Mouse (Mus musculus) A20 (cell line): ENCODE measurements around the gene Mcu.

Experiments used
- DNase-seq: peaks from one replicate; pipeline ENCODE4 v3.0.0-alpha.2; 2011; ENCODE audit warnings: low read depth, low spot score

Mcu gene

DNA sequence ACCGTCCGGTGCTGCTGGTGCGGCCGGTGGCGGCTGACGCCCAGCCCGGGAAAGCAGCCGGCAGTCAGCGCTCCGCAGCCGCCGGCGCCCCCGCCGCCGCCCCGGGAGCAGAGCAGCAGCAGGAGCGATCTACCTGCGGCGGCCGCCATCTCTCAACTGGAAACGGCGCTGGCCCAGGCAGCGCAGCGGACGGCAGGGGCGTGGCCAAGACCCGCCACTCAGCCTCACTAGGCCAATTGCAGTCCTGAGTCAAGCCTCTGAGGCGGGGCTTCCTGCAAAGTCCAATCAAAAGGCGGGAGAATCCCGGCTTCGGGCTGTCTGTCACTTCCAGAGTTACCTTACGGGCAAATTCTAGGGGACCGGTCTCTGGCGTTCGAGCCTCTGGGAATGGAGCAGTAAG, at the start of gene Mcu:
Gene Mcu, minus strand, starts transcription at position 171 of the 400 bp plus-strand sequence.
- peak; percentile 93 for DNase-seq

DNA sequence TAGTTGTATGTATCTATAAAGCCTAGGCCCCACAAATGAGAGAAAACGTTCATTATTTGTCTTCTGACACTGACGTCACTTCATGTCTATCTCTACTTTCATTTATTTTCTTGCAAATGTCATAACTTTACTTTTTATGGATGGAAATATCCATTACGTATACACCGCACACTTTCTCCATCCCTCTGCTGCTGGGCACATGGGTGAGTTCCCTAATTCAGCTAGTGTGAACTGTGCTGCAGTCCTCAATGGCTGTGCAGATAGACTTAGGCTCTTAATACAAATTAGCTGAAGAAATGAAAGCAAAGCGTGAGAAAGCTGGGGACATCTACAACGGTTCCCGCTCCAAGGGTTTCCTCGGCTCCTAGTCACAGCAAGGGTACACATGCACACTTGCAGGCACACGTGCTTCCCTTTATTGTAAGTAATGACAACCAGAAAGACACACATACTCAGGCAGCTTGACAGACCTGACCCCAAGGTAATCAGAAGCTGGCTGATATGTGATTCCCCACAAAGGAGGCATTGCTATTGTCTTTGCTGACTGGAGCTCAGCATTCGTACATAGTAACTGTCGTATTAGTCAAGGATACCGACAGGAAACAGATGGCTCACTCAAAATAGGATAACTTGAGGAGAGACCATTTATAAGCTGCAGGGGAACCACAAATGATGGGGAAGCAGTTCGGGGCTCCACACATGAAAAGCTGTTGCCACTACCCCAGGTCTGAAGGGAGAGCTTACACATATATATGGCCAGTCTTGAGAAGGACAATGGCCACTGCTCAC, 49.2 kb upstream of the Mcu start:
- no peak for DNase-seq

DNA sequence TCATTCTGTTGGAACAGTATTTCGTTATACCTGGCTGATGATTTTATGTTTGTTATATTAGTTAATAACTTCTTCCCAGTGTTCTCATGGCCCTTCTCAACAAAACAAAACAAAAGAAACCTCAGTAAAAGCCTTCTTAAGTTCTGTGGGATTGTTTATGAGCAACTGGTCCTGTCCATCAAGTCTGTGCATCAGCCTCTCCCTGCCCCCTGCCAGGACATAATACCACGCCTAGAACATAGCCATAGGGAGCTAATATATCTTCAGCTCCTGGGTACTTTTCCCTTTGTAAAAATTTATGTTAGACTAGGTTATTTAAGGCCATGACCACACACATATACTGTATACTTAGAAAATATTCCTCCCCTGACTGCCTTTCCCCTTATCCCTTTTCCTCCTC, 48.3 kb upstream of the Mcu start:
- no peak for DNase-seq

DNA sequence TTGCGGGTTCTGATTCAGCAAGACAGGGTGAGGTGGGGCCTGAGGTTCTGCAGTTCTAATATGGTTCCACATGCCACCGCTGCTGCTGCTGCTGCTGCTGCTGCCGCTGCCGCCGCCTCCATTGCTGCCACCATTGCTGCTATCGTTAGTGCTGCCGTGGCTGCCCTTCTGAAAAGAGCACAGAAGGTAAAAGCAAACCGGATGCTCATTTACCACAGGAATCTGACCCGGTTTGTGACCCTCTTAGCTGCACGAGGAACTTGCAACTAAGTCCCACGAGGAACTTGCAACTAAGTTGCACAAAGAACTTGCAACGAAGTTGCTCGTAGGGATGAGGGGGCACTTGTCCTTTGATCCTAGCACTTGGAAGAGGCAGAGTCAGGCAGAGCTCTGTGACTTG, 40.3 kb upstream of the Mcu start:
- no peak for DNase-seq

DNA sequence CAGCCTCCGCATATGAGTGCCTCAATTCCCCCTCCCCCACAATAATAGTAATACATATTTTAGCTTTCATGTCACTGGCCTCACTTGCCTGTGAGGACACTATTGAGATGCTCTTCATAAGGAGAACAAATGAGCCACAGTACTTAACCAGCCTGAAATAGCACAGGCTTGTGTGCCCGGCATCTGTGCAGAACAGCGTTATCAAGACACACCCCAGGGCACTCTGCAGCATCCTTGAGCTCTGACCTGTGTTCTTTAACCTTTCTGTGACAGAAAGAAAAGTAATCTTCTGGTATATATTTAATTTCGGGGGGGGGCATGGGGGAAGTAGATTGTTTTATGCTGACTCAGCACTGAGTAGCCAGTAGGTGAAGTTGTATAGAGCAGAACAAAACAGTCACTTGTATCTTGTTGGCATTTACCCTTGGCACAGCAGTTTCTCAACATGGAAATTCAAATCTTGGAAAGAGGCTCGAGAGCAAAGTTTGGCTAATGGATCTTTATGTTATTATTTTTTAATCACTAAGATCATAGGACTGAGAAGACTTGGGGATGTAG, 30.4 kb upstream of the Mcu start:
- DNase-seq: no peak

DNA sequence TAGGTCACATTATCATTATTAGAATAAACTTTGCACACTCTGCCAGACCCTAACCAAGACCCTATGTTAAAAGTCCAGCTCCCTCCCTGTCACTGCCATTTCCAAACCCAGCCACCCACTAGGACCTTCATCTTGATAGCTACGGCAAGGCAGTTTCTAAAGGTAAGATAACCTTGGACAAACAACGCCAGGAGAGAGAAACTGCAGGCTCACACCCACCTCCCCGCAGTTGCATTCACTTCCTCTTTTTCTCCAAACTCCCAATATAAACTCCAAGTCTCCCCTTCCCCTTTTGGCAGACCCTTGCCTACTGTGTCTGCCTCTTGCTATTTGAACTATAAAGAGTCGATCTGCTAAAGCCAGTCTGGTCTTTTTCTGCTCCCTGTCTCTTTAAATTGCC, 28.7 kb upstream of the Mcu start:
- peak; percentile 30 for DNase-seq

DNA sequence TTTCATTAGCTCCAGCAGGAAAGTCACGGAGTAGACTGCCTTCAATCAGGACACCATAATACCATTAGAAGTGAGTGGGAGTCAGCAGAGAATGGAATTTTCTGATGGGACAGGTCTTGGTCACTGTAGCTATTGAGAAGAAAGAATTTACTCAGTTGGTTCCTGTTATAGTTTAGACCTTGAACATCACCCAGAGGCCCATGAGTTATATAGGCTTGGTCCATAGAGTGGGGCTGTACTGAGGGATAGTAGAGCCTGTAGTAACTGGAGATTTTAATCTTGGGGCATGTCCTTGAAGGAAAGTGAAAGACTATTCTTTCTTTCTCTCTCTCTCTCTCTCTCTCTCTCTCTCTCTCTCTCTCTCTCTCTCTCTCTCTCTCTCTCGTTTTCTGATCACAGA, 28.2 kb upstream of the Mcu start:
- no peak for DNase-seq

DNA sequence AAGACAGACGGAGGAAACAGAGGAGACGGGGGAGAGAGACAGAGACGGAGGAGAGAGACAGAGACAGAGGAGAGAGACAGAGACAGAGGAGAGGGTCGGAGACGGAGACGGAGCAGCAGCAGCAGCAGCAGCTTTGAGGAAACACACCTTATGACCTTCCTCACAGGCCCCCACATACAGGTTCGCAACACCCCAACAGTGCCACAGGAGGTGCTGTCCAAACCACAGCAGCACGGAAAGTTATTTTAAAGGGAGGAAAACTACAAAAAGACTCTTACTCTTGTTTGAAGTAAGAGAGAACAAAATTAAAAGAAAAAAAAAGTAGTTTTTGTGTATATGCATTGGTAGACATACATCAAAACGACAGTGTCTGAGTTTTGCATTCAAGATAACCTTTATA, 27.2 kb upstream of the Mcu start:
- no peak for DNase-seq

DNA sequence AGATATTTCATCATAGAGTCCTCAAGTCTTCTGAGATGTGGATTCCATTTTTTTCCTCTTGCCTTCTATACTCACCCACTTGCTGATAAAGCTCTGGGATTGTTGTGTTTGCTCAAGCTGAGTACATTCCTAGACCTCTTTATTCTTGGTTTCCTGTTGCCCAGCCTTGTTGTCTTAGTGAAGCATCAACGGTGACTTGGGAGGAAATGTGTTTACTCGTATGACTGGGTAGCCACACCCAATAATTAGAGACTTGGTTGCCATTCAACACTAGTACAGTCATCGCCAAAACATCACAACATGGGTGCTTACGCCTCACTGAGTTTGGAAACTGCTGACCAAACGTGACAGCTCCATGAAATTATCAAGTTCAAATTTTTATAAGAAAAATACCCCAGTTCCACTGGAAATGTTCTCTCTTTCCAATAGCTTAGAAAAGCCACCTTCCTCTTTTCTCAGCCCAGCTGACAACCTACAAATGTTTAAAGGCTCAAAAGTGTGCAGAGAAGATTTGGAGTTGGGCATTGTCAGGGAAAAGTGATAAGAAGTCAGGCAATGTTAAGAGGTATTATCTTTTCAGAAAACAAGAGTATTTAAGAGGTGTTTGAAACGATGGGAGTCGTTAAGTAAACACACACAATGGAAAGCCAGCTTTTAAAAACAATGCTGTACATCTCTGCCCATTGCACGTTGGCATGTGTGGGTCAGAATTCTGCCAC, 26.3 kb upstream of the Mcu start:
- DNase-seq: no peak

DNA sequence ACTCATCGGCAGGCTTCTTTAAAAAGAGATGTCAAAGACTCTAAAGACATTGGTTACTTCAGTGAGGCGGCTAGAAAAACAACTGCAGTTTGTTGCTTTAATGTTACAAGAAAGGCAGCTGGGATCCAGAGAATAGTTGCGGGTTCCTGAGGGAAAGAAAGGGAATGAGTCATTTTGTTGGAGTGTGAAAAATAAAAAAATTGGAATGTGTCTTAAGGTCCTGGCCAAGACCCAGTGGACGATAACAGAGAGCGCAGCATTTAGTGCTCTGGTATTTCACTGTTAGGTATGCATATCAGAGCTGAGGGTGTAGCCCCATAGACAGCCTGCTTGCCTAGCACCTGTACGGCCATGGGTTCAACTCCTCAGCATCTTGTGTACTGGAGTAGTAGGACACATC, 22.1 kb upstream of the Mcu start:
- DNase-seq: no peak

DNA sequence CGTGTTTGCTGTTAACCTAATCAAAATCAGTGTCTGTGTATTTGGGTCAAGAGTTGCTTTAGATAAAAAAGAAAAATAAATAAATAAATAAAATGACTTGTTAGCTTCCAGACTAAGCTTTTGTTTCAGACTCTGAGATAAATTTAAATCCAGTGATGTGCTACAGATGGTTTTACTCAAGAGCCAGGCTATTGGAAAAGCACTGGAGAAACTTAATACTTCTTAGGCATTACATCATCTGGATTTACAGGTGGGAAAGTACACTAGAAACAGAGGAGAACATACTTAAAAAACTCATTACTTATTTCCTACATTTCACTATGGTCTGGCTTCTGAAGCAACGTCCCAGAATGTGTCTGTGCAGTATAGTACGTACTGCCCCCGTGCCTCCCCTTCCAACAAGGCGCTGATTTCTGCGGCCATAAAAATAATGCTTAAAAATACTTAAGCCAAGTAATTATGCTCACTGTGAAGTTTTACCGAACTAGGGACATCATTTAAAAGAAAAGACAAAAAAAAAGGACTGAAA, 21.2 kb upstream of the Mcu start:
- DNase-seq: no peak

DNA sequence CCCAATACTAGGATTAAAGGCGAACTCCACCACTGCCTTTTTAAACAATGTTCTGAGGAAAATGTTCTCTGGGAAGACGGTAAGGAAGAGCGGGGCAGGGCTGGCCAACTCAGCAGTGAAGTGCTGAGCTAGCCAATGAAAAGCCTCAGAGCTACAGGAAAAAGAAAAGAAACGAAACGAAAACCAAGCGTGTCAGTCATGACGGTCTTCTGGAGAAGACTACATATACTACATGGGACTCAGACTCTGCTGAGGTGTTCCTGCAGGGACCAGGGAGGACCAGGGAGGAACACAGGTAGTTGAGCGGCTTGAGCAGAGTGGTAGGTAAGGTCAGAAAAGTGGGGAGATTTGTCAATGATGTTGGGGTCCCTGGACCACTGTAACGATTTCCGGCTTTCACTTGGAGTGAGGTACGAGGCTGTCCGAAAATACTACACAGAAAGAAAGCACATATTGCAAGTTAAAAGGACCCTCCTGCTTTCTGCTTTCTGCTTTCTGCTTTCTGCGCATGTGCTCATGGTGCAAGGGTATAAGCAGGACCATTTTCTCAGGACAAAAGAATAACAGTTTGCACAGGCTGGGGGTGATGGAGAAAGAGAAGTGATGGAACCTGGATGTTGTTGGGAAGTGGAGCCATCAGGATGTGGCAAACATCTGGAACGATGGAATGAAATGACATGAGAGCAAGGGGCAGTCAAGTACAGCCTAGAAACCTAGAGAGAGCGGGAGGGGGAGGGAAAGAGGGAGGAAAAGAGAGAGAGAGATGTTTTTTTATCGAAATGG, 20.4 kb upstream of the Mcu start:
- peak; percentile 84 for DNase-seq

DNA sequence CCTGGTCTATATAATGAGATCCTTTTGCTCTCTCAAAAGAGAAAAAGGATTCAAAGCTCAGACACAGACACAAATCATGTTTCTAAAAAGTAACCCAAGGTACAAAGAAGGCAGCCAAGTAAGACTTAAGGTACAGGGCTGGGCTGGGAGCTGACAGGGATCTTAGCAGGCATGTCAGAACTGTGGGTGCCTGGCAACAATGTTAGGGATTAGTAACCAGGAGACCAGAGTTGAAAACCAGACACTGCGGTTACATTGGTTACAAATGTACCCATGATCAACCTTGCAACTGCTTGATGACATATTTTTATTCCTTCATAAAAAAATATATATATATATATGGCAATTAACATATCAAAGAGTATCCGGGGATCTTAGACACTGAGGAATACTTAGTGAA, 19.6 kb upstream of the Mcu start:
- DNase-seq: peak; percentile 19

DNA sequence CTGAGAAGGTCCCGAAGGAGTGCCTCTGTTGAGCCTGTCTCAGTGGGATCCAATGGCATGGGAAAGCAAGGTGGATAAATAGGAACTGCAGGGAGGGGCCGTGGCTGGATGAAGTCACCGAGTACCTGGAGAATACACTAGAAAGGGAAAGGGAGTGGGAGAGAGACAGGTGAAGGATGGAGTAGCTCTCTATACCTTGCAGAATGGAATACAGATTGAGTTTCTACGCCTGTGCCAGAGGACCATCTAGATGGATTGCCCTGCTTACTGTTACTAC, 13.0 kb upstream of the Mcu start:
- DNase-seq: no peak

DNA sequence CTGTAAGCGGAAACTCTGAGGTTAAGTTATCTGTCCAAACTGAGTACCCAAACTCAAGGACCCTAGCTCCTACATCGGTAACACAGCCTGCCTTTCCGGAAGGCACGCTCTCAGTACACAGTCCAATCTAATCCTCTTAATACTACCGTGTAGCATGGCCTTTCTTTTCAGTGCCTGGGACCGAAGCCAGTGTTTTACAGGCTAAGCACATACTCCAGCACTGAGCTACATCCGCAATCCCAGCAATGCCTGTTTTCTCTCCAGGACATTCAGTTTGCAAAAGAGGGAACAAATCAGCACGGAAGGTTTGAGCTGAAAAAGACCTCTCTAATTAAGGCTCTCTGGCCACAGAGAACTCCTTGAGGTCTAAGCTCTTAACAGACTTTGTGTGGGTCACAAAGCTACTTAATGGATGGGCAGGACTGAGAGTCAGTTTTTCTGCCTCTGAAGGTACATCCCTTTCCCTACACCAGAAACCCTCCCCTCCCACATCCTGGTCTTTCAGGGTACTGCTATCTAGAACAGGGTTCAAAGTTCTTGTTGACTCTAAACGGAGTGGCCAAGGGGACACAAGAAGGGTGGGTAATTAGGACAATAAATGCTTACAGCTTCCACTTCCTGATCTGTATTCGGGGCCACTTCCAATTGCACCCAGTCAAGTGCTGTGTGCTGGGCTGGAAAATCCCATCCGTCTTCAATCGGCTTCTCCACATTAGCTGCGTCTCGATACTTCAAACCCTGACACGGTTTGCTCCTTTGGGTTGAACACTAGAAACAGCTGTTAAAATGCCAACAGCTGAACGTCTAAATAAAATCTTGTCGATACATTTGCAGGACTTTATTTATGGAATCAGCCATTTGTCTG, 12.4 kb upstream of the Mcu start:
- no peak for DNase-seq

DNA sequence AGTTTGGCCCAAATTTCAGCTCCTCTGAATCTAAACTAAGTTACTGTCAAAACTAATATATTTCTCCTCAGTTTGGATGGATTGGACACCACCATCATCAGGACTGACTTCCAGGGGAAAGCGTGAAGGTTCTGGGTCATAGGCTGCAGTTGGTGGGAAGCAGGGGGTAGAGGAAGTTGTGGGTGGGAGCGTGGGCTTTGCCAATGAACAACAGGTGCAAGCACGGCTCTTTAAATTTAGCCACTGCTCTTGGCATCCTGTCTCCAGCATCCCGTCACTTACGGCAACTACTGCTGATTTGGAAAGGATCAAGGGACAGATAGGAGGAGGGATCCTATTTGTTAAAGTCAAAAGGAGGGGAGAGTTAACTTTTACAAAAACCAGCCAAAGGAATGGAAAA, 7.0 kb upstream of the Mcu start:
- DNase-seq: no peak

DNA sequence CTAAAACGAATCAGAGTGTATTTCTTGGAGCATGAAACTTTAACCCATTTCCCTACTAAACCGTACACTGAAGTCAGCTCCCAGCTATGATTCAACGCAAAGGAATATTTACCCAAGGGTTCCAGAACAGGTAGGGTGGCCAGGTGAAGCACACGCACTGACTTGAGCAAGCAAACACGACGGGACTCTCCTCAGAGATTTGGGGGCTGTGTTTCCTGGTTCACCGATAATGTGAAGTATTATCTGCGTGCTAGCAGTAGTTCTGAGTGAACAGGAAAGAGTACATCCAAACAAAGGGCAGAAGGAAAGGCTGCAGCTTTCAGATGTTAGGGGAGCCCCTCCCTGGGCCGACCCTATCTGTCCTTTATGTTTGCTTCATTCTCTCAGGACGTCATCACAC, 4.9 kb upstream of the Mcu start:
- DNase-seq: no peak

DNA sequence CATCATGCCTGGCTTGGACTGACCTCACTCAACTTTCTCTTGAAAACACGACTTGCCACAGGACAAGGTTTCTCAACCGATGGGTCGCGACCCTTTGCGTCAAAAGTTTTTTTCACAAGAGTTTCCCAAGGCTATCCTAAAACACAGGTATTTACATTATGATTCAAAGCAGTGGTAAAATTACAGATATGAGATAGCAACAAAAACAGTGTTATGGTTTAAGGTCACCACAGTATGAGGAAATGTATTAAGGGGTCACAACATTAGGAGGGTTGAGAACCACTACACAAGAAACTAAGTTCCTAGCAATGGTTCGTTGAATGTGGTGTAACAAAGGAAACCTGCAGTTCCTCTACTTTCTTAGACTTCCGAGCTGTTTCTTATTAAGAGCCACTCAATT, 1.3 kb upstream of the Mcu start:
- no peak for DNase-seq

DNA sequence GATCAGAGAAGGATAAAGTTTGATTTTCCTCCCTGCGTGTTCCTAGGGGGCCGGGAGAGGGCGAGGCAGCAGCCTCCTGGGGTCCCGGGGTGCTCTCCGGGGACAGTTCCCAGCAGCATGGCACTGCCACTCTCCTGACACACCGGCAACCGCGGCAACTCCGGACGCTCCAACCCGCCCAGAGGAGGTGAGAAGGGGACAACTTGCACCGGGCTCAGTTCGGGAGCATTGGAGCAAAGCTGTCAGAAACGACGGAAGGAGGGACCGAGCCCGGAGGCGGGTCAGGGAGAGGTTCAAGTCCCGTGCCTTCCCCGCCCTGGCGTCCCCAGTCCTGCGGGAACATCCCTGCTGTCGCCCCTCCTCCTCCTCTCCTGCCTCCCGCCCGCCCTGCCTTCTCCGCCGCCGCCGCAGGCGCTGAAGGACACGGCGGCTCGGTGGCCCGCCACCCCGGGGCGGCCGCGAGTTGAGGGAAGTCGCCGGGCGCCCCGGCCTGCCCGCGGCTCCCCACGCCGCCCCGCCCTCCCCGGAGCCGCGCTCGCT, 441 bp downstream of the Mcu start, which contains the start of gene Gm10322:
Gene Gm10322, plus strand, starts transcription at position 83 of the 540 bp plus-strand sequence.
- no peak for DNase-seq

DNA sequence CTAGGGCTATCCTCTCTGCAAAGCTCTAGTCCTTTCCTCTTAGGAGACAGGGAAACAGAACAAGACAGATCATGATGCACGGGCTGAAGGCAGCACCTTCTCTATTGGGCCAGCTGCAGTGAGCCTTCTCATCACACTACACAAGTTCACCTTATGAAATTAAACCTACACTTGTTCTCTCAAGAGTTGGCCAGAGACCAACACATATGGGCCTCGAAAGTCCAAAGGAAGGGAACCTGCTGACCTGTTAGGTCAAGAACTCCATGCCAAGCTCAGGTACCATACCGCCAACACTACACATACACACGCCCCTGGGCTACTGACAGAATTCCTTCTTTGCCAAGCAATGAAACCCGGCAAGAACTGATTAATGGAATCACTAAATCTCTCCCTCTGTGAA, 1.1 kb downstream of the Mcu start:
- DNase-seq: peak; percentile 27

DNA sequence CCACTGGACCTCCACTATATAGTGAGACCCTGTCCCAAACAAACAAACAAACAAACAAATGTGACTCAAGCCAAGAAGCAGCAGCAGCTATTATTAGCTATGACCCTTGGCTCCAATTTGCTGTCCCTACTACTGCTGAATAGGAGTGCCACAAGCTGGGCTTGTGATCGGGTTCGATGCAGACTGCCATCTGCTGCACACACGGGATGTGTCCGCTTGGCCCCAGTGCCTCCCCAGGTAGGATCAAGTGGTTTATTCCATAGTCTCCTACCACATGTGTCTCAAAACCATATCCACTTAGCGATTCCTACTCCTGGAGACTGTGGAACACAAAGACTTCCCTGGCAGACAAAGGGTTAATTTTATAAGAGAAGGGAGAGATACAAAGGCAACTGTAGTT, 2.4 kb downstream of the Mcu start:
- no peak for DNase-seq
